Mouse (Mus musculus) megakaryocyte, embryonic 14.5 days (primary cell): ENCODE measurements around the gene Olfr693.

ENCODE experiments used
- FLI1 ChIP-seq: IDR thresholded peaks from 2 replicates; pipeline ENCODE4 v1.6.1; 2012; ENCODE audit warnings: low read length, inconsistent platforms, mixed read lengths
- GATA1 ChIP-seq: IDR thresholded peaks from 3 replicates; pipeline ENCODE4 v1.6.1; 2012; ENCODE audit warnings: mixed read lengths, low read length, inconsistent platforms, borderline replicate concordance

DNA sequence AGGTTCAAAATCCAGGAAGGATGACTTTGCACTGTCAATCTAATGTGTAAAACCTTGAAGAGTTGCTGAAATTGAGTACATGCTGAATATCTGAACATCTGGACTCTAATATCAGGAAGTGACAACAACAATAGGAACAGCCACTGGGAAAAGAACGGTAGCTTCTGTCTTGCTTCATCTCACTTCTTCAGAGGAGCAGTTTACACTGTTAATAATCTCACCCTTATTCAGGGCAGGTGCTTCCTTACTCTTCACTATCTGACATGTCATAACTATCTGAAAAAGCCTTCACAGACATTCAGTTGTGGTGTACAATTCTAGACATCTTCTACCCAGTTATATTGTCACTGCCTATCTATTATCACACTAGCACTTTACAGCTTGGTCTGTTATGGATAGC lies 39.5 kb downstream of the Olfr693 start:
- TF ChIP-seq GATA1 (no peak), FLI1 (no peak)
